Mouse (Mus musculus): ENCODE results near the gene Psd4. TPM values are rescaled to one million over a fixed set of nuclear protein-coding genes. Genes with fewer than 3 reads are reported as not detected.

Gene Psd4
- polyA plus RNA-seq, 1 experiment: 0.94 TPM

DNA sequence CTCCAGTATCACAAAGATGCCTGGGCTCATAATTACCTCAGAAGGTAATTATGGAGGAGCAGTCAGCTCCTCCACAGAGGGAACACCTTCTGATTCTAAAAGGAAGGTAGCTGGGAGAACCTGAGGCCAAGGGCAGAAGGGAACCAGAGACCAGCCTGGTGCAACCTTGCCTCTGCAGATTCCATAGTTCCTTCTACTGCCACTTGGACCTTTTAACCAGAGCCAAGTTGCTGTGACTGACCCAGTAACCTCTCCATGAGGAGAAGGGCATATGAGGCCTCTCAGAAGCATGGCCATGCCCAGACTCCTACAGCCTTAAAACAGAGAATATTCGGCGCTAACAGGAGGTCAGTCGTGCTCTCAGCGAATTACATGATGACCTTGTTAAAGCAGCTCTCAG is 50.2 kb downstream of the Psd4 start:
- TF ChIP-seq CTCF (IDR thresholded peaks at IDR 0.05; ENCODE audit: control insufficient read depth, insufficient read depth, insufficient replicate concordance, low read depth, low read length): no peak
- no peak for TF ChIP-seq POLR2A (IDR thresholded peaks at IDR 0.05; ENCODE audit: control insufficient read depth, low read depth, low read length)

DNA sequence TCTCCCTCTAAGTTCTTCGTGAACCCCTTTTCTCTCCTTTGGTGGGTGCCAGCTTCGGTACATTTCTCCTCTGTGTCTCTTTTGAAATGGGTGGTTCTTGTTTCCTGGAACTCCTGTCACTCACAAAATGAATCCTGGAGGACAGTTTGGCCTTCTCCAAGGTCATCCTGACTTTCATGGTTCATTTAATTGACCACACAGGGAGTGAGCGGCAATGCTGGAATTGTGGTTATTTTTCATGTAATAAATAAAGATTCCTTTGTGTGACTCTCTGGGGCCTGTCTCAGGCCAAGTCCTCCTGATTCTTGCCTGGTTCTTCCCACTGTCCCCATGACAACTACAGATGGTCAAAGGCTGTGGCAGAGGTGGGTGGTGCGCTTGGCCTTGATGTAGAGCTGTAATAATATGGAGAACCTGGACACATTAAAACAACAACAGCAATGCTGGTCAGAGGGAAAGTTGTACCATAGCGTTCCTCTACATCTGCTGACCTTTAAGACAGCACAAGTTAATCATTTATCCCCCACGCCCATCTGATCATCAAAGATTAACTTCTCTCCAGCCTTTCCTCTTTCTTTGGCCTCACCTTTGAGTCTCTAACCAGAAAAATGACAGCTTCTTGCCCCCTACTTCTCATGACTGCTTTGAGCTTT is 54.0 kb downstream of the Psd4 start:
- Histone ChIP-seq H3K27me3 (ENCODE audit: control insufficient read depth, insufficient read depth, low read length) (no peaks in the 10 kb centered on the region), H3K27ac (ENCODE audit: control insufficient read depth, insufficient read depth, low read depth, low read length) (no peak overlapping the region), H3K36me3 (ENCODE audit: control insufficient read depth, insufficient read depth, low read length) (no peaks in the 10 kb centered on the region), H3K4me1 (ENCODE audit: control insufficient read depth, insufficient read depth, low read length) (no peaks in the 10 kb centered on the region), H3K4me3 (ENCODE audit: control insufficient read depth, low read depth, low read length) (no peak overlapping the region)
- TF ChIP-seq POLR2A (IDR thresholded peaks at IDR 0.05; ENCODE audit: control insufficient read depth, low read depth, low read length) (no peak), CTCF (IDR thresholded peaks at IDR 0.05; ENCODE audit: control insufficient read depth, insufficient read depth, insufficient replicate concordance, low read depth, low read length) (no peak)

More for the DNA sequence above, 50.2 kb downstream of the Psd4 start:
- Histone ChIP-seq H3K27me3 (ENCODE audit: control insufficient read depth, insufficient read depth, low read length) (no peaks in the 10 kb centered on the region), H3K27ac (ENCODE audit: control insufficient read depth, insufficient read depth, low read depth, low read length) (no peak overlapping the region), H3K36me3 (ENCODE audit: control insufficient read depth, insufficient read depth, low read length) (no peaks in the 10 kb centered on the region), H3K4me1 (ENCODE audit: control insufficient read depth, insufficient read depth, low read length) (no peaks in the 10 kb centered on the region), H3K4me3 (ENCODE audit: control insufficient read depth, low read depth, low read length) (no peak overlapping the region)

DNA sequence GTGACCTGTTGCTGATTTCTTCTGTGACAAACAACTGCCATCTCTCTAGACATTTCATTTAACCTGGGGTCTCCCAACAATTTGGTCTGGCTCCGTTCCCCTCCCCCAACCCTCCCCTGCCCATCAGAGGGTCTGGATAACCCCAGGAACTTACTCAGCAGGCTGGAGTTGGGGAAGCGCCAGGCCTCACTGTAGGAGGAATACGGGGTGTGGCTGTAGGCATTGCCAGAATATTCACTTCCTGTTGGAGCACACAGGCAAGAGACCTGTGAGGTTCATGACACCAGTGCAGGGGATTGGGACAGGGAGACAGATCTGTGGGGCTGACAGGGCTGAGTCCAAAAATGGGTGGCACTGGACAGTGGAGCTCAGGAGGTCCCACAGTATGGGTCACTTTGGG is 55.4 kb downstream of the Psd4 start:
- TF ChIP-seq POLR2A (IDR thresholded peaks at IDR 0.05; ENCODE audit: control insufficient read depth, low read depth, low read length) (no peak), CTCF (IDR thresholded peaks at IDR 0.05; ENCODE audit: control insufficient read depth, insufficient read depth, insufficient replicate concordance, low read depth, low read length) (no peak)
- Histone ChIP-seq H3K4me3 (ENCODE audit: control insufficient read depth, low read depth, low read length) (no peak overlapping the region), H3K4me1 (ENCODE audit: control insufficient read depth, insufficient read depth, low read length) (no peaks in the 10 kb centered on the region)

DNA sequence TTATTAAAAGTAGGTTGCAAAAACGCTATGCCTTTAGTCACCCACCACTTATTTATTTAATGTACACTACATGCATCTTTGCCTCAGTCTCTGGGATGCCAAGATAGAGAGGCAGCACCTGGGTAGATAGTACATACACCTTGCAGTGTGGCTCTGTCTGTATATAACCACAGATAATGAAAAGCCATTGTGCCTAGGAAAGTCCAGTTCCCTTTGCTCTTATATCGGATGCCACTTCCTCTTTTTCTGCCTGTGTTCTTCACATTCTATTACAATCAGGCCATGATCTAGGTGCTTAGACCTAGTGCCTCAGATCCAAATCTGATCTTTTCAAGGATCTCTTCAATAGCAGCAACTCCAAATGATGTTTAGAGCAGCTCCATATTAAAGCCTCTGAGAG is 58.2 kb downstream of the Psd4 start:
- no peak for TF ChIP-seq POLR2A (IDR thresholded peaks at IDR 0.05; ENCODE audit: control insufficient read depth, low read depth, low read length)
- TF ChIP-seq CTCF (IDR thresholded peaks at IDR 0.05; ENCODE audit: control insufficient read depth, insufficient read depth, insufficient replicate concordance, low read depth, low read length): no peak
- Histone ChIP-seq H3K36me3 (ENCODE audit: control insufficient read depth, insufficient read depth, low read length) (no peaks in the 10 kb centered on the region), H3K4me1 (ENCODE audit: control insufficient read depth, insufficient read depth, low read length) (no peaks in the 10 kb centered on the region), H3K27ac (ENCODE audit: control insufficient read depth, insufficient read depth, low read depth, low read length) (no peak overlapping the region), H3K27me3 (ENCODE audit: control insufficient read depth, insufficient read depth, low read length) (no peaks in the 10 kb centered on the region), H3K4me3 (ENCODE audit: control insufficient read depth, low read depth, low read length) (no peak overlapping the region)

More for the DNA sequence above, 55.4 kb downstream of the Psd4 start:
- no peaks in the 10 kb centered on the region for H3K36me3 ChIP-seq (ENCODE audit: control insufficient read depth, insufficient read depth, low read length)
- H3K27ac ChIP-seq (ENCODE audit: control insufficient read depth, insufficient read depth, low read depth, low read length): no peak overlapping the region
- no peaks in the 10 kb centered on the region for H3K27me3 ChIP-seq (ENCODE audit: control insufficient read depth, insufficient read depth, low read length)

DNA sequence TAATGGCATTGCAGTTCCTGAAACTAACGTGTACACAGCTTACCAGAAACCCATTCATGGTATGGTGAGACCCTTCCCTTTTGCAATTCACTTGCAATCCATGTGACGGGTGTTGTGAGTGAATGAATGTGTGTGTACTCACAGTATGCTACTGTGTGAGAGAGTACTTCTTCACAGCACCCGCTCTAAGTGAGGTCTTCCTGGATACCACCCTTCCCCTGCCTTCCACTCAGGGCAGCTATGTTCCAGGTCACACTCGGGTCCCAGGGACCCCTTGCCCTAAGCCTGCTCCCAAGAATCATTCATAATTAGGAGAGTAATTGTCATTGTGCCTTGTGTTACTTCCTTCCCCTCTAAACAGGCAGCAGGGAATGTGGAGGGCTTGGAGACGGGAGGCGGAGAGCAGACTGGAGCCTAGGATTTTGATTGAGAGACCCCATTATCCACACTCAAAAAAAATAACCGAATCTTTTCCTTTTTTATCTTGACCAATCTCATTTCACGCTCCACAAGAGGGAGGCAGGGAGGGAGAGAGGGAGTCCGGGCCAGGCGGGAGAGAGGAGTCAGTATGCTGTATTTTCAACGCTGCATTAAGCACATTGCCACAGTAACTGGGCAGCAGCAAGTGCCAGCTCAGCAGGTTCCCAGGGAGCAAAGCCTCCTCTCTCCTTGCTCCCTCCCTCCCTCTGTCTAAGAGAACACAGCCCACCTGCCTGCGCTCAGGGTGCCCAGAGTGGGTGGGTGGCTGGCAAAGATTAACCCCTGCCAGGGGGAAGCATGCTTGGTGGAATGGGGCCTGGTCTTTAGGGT is 60.7 kb downstream of the Psd4 start:
- Histone ChIP-seq H3K27me3 (ENCODE audit: control insufficient read depth, insufficient read depth, low read length) (no peaks in the 10 kb centered on the region), H3K36me3 (ENCODE audit: control insufficient read depth, insufficient read depth, low read length) (no peaks in the 10 kb centered on the region), H3K4me3 (ENCODE audit: control insufficient read depth, low read depth, low read length) (no peak overlapping the region), H3K4me1 (ENCODE audit: control insufficient read depth, insufficient read depth, low read length) (no peaks in the 10 kb centered on the region), H3K27ac (ENCODE audit: control insufficient read depth, insufficient read depth, low read depth, low read length) (no peak overlapping the region)
- TF ChIP-seq POLR2A (IDR thresholded peaks at IDR 0.05; ENCODE audit: control insufficient read depth, low read depth, low read length) (no peak), CTCF (IDR thresholded peaks at IDR 0.05; ENCODE audit: control insufficient read depth, insufficient read depth, insufficient replicate concordance, low read depth, low read length) (no peak)

DNA sequence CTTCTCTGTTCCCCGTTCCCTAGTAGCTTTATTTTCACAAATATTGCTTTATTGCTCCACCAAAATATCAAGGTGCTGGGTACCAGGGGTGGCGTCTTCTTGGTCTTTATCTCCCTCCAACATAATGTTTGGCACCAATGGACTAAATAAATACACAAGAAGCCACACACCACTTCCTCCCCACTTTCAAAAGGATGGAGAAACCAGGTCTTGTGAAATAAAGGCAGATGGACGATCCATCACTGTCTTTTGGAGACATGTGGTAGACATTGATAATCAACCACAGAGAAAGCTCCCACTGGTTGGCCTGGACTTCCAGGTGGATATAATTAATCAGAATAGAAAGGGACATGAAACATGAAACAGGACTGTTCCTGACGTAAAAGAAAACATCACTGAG is 62.4 kb downstream of the Psd4 start:
- no peaks in the 10 kb centered on the region for H3K27me3 ChIP-seq (ENCODE audit: control insufficient read depth, insufficient read depth, low read length)
- no peak for TF ChIP-seq POLR2A (IDR thresholded peaks at IDR 0.05; ENCODE audit: control insufficient read depth, low read depth, low read length)
- TF ChIP-seq CTCF (IDR thresholded peaks at IDR 0.05; ENCODE audit: control insufficient read depth, insufficient read depth, insufficient replicate concordance, low read depth, low read length): no peak
- H3K27ac ChIP-seq (ENCODE audit: control insufficient read depth, insufficient read depth, low read depth, low read length): no peak overlapping the region

DNA sequence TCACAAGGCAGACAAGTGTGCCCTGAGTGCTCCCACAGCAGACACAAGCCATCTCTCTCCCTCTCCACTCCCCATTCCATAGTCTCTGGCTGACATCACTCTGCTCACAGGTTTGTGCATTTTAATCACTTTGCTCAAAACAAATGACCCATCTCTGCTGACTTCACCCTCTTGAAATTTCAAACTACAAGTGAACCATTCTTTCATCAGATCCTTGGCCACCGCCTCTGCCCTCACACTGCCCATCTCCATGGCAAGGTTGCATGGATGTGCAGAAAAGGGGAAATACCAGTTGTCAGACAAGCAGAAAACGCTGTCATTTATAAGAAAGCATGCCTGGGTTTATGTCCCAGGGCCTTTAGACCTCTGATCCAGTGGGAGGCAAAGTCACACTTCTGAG is 67.3 kb downstream of the Psd4 start:
- H3K27ac ChIP-seq (ENCODE audit: control insufficient read depth, insufficient read depth, low read depth, low read length): no peak overlapping the region
- no peaks in the 10 kb centered on the region for H3K4me1 ChIP-seq (ENCODE audit: control insufficient read depth, insufficient read depth, low read length)
- TF ChIP-seq POLR2A (IDR thresholded peaks at IDR 0.05; ENCODE audit: control insufficient read depth, low read depth, low read length) (no peak), CTCF (IDR thresholded peaks at IDR 0.05; ENCODE audit: control insufficient read depth, insufficient read depth, insufficient replicate concordance, low read depth, low read length) (no peak)
- H3K27me3 ChIP-seq (ENCODE audit: control insufficient read depth, insufficient read depth, low read length): no peaks in the 10 kb centered on the region
- no peaks in the 10 kb centered on the region for H3K36me3 ChIP-seq (ENCODE audit: control insufficient read depth, insufficient read depth, low read length)
- H3K4me3 ChIP-seq (ENCODE audit: control insufficient read depth, low read depth, low read length): no peak overlapping the region

More for the DNA sequence above, 62.4 kb downstream of the Psd4 start:
- H3K4me1 ChIP-seq (ENCODE audit: control insufficient read depth, insufficient read depth, low read length): no peaks in the 10 kb centered on the region
- H3K4me3 ChIP-seq (ENCODE audit: control insufficient read depth, low read depth, low read length): no peak overlapping the region
- no peaks in the 10 kb centered on the region for H3K36me3 ChIP-seq (ENCODE audit: control insufficient read depth, insufficient read depth, low read length)
